Mouse (Mus musculus) right cerebral cortex, postnatal 36 days (tissue): ENCODE measurements around the gene Olfr1341.

Experiments used
- DNase-seq, 2 experiments: peaks; one replicate each; pipeline ENCODE4 v3.0.0; 2022; ENCODE audit warnings: low spot score in 2 of 2, mixed read lengths in 1 of 2

The Olfr1341 gene

GRCm38 (mm10) chr4:118703223-118703622 is at the start of gene Olfr1341:
Olfr1341 (plus strand) TSS chr4:118703523.
- DNase-seq, result no peak

GRCm38 (mm10) chr4:118658652-118659051 is 44.7 kb upstream of the Olfr1341 start, which contains the start of gene Olfr62:
Olfr62 (plus strand) TSS chr4:118658952.
- no peak for DNase-seq

- no peak for DNase-seq
These were observed 16.2 kb upstream of the Olfr1341 start for GRCm38 (mm10) chr4:118687086-118687485.

- DNase-seq, result no peak
These were observed 10.8 kb upstream of the Olfr1341 start, which contains the start of gene Olfr1342 for GRCm38 (mm10) chr4:118692412-118692973. Olfr1342 (minus strand) TSS chr4:118692756.

- no peak for DNase-seq
These were observed 9.5 kb upstream of the Olfr1341 start for GRCm38 (mm10) chr4:118693812-118694211.

GRCm38 (mm10) chr4:118708086-118708485 is 4.8 kb downstream of the Olfr1341 start:
- no peak for DNase-seq

GRCm38 (mm10) chr4:118711656-118712055 is 8.3 kb downstream of the Olfr1341 start:
- DNase-seq, result no peak

- DNase-seq, result no peak
These were observed 16.5 kb downstream of the Olfr1341 start, which contains the start of gene Olfr1340 for GRCm38 (mm10) chr4:118719838-118720237. Olfr1340 (plus strand) TSS chr4:118720138.

GRCm38 (mm10) chr4:118721742-118722483 is 18.6 kb downstream of the Olfr1341 start:
- DNase-seq, result no peak

GRCm38 (mm10) chr4:118731875-118732274 is 28.6 kb downstream of the Olfr1341 start, which contains the start of gene Olfr1339:
Olfr1339 (plus strand) TSS chr4:118732175.
- DNase-seq, result no peak

GRCm38 (mm10) chr4:118739574-118739973 is 36.3 kb downstream of the Olfr1341 start:
- no peak for DNase-seq

- no peak for DNase-seq
These were observed 37.8 kb downstream of the Olfr1341 start for GRCm38 (mm10) chr4:118740988-118741698.

GRCm38 (mm10) chr4:118741881-118742280 is 38.6 kb downstream of the Olfr1341 start:
- DNase-seq, result no peak

- DNase-seq, result no peak
These were observed 55.3 kb downstream of the Olfr1341 start, which contains the start of gene Olfr1338 for GRCm38 (mm10) chr4:118758637-118759036. Olfr1338 (minus strand) TSS chr4:118758737.
